Mouse (Mus musculus) E14TG2a.4 (cell line): ENCODE measurements at regions not wholly inside any gene's neighbourhood (a gene's known extent, or its start where the extent isn't known, plus 50 kb on each side); places are given as distances from the start of the nearest gene placed in this dataset.

Experiments used
- H3K27me3 ChIP-seq: 2 replicates; pipeline ENCODE4 v1.6.1; 2014; ENCODE audit warnings: low read length, control low read depth; ENCODE audit not compliant: insufficient read depth
- H3K36me3 ChIP-seq: 2 replicates; pipeline ENCODE4 v1.6.1; 2014; ENCODE audit warnings: low read length, control low read depth; ENCODE audit not compliant: insufficient read depth
- H3K4me1 ChIP-seq: replicated peaks from 2 replicates; pipeline ENCODE4 v1.6.1; 2014; ENCODE audit warnings: low read depth, low read length, control low read depth
- H3K4me3 ChIP-seq: replicated peaks from 2 replicates; pipeline ENCODE4 v1.5.1; 2014; ENCODE audit warnings: mild to moderate bottlenecking, low read length
- H3K9me3 ChIP-seq: 2 replicates; pipeline ENCODE4 v1.6.1; 2014; ENCODE audit warnings: low read length, control low read depth
- CTCF ChIP-seq: conservative IDR thresholded peaks from 2 replicates; pipeline ENCODE4 v1.5.1; 2014; ENCODE audit warnings: low read length
- NANOG ChIP-seq: IDR thresholded peaks from 2 replicates; pipeline ENCODE4 v1.6.1; 2014; ENCODE audit warnings: borderline replicate concordance, low read length, mixed read lengths
- POU5F1 ChIP-seq: IDR thresholded peaks from 2 replicates; pipeline ENCODE4 v1.6.1; 2014; ENCODE audit warnings: low read length, borderline replicate concordance

- Histone ChIP-seq H3K36me3 (no peaks in the 10 kb centered on the region), H3K4me1 (no peaks in the 10 kb centered on the region), H3K9me3 (no peaks in the 10 kb centered on the region), H3K27me3 (no peaks in the 10 kb centered on the region), H3K4me3 (no peak overlapping the region)
- TF ChIP-seq CTCF: no peak
- no peak for TF ChIP-seq POU5F1
- no peak for TF ChIP-seq NANOG
Observed at GRCm38 (mm10) chr2:64706646-64707177, 318.1 kb downstream of the Grb14 start.

- Histone ChIP-seq H3K9me3 (no peaks in the 10 kb centered on the region), H3K36me3 (no peaks in the 10 kb centered on the region), H3K4me3 (no peak overlapping the region), H3K4me1 (no peaks in the 10 kb centered on the region), H3K27me3 (no peaks in the 10 kb centered on the region)
- TF ChIP-seq NANOG: no peak
- no peak for TF ChIP-seq POU5F1
- no peak for TF ChIP-seq CTCF
Observed at GRCm38 (mm10) chr2:64695974-64696373, 328.8 kb downstream of the Grb14 start.

GRCm38 (mm10) chr2:64691444-64691843 lies 333.3 kb downstream of the Grb14 start:
- no peaks in the 10 kb centered on the region for H3K9me3 ChIP-seq
- H3K4me1 ChIP-seq: no peaks in the 10 kb centered on the region
- H3K36me3 ChIP-seq: no peaks in the 10 kb centered on the region
- H3K27me3 ChIP-seq: no peaks in the 10 kb centered on the region
- TF ChIP-seq CTCF (no peak), POU5F1 (no peak), NANOG (no peak)
- H3K4me3 ChIP-seq: no peak overlapping the region

- Histone ChIP-seq H3K4me3 (no peak overlapping the region), H3K36me3 (no peaks in the 10 kb centered on the region), H3K9me3 (no peaks in the 10 kb centered on the region), H3K27me3 (no peaks in the 10 kb centered on the region), H3K4me1 (no peaks in the 10 kb centered on the region)
- no peak for TF ChIP-seq NANOG
- no peak for TF ChIP-seq CTCF
- TF ChIP-seq POU5F1: no peak
Observed at GRCm38 (mm10) chr2:64690996-64691395, 333.8 kb downstream of the Grb14 start.

DNA sequence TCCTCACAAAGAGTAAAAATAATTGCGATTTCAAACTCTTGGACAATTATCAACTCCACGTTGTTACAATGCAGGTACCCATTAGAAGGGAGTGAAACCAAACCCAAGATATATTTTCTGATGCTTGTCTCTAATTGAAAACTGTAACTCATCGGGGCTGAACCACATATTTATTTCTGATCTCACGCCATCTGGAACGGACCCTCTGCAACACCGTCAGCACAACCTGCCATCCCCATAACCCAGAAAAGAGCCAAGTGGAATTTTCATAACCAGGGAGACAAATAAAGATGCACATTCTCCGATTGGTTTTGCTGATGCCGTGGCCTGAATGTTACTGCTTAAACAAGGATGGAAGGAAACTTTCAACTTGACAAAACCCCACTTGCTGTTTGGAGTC lies 338.0 kb downstream of the Grb14 start:
- no peak overlapping the region for H3K4me3 ChIP-seq
- H3K27me3 ChIP-seq: no peaks in the 10 kb centered on the region
- no peaks in the 10 kb centered on the region for H3K9me3 ChIP-seq
- TF ChIP-seq NANOG: no peak
- no peak for TF ChIP-seq CTCF
- no peak for TF ChIP-seq POU5F1
- H3K4me1 ChIP-seq: no peaks in the 10 kb centered on the region
- H3K36me3 ChIP-seq: no peaks in the 10 kb centered on the region

GRCm38 (mm10) chr2:64649614-64650013 lies 375.2 kb downstream of the Grb14 start:
- H3K4me3 ChIP-seq: no peak overlapping the region
- H3K27me3 ChIP-seq: no peaks in the 10 kb centered on the region
- H3K9me3 ChIP-seq: no peaks in the 10 kb centered on the region
- no peaks in the 10 kb centered on the region for H3K4me1 ChIP-seq
- TF ChIP-seq CTCF (no peak), NANOG (no peak), POU5F1 (no peak)
- no peaks in the 10 kb centered on the region for H3K36me3 ChIP-seq

- no peak overlapping the region for H3K4me3 ChIP-seq
- H3K4me1 ChIP-seq: no peaks in the 10 kb centered on the region
- no peaks in the 10 kb centered on the region for H3K36me3 ChIP-seq
- no peaks in the 10 kb centered on the region for H3K27me3 ChIP-seq
- H3K9me3 ChIP-seq: no peaks in the 10 kb centered on the region
- no peak for TF ChIP-seq POU5F1
- no peak for TF ChIP-seq CTCF
- no peak for TF ChIP-seq NANOG
Observed at GRCm38 (mm10) chr2:64616931-64617330, 407.9 kb downstream of the Grb14 start.

DNA sequence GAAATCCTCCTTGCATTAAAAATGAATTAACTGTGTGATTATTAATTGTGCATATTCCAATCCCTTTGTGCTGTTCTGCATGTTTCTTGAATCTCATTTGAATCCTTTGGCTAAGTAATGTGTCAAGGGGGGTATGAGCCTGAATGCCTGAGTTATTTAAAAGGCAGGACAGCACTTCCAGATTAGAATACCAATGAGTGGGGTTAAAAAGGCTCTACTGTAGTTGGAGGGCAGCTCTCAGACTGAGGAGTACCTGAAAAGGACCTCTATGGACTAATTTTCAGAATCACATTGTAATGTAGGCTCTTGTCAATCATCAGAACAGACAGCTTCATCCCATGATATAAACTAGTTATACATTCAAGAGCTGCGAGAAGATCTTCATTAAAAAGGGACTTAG lies 417.9 kb downstream of the Grb14 start:
- Histone ChIP-seq H3K27me3 (no peaks in the 10 kb centered on the region), H3K4me3 (no peak overlapping the region)
- TF ChIP-seq NANOG (no peak), CTCF (no peak), POU5F1 (no peak)

GRCm38 (mm10) chr2:64582258-64582657 lies 442.5 kb downstream of the Grb14 start:
- Histone ChIP-seq H3K27me3 (no peaks in the 10 kb centered on the region), H3K4me3 (no peak overlapping the region), H3K4me1 (no peaks in the 10 kb centered on the region), H3K9me3 (no peaks in the 10 kb centered on the region), H3K36me3 (no peaks in the 10 kb centered on the region)
- TF ChIP-seq POU5F1: no peak
- TF ChIP-seq NANOG: no peak
- no peak for TF ChIP-seq CTCF

More for the DNA sequence above, 417.9 kb downstream of the Grb14 start:
- Histone ChIP-seq H3K4me1 (no peaks in the 10 kb centered on the region), H3K36me3 (no peaks in the 10 kb centered on the region), H3K9me3 (no peaks in the 10 kb centered on the region)
